Mouse (Mus musculus) myocyte (in vitro differentiated cells): ENCODE data around the gene Lrit2.

Experiments used
- CEBPB ChIP-seq: IDR thresholded peaks from 2 replicates; pipeline ENCODE4 v1.6.1; 2011; ENCODE audit warnings: mild to moderate bottlenecking, moderate library complexity; ENCODE audit not compliant: poor library complexity, insufficient read depth, severe bottlenecking
- E2F4 ChIP-seq: IDR thresholded peaks from one replicate; pipeline ENCODE4 v1.6.1; 2011; ENCODE audit warnings: mild to moderate bottlenecking, control low read depth, moderate library complexity; ENCODE audit not compliant: insufficient read depth
- MAX ChIP-seq: IDR thresholded peaks from one replicate; pipeline ENCODE4 v1.6.1; 2011; ENCODE audit warnings: low read depth, mild to moderate bottlenecking, control low read depth
- MYOD1 ChIP-seq, 3 experiments: IDR thresholded peaks; one replicate each; pipeline ENCODE4 v1.6.1; 2011; ENCODE audit warnings: control low read depth in 2 of 3, low read depth in 2 of 3, mild to moderate bottlenecking in 2 of 3, moderate library complexity in 1 of 3; ENCODE audit not compliant: insufficient read length in 2 of 3, control insufficient read depth in 1 of 3
- MYOG ChIP-seq, 3 experiments: IDR thresholded peaks; one replicate each; pipeline ENCODE4 v1.6.1; 2011; ENCODE audit warnings: control low read depth in 2 of 3, low read depth in 2 of 3, mild to moderate bottlenecking in 2 of 3; ENCODE audit not compliant: insufficient read length in 2 of 3, control insufficient read depth in 1 of 3, insufficient read depth in 1 of 3
- POLR2A ChIP-seq: IDR thresholded peaks from one replicate; pipeline ENCODE4 v1.6.1; 2011; ENCODE audit warnings: low read depth, mild to moderate bottlenecking, control low read depth, moderate library complexity; ENCODE audit not compliant: insufficient read length
- POLR2AphosphoS2 ChIP-seq: IDR thresholded peaks from one replicate; pipeline ENCODE4 v1.6.1; 2011; ENCODE audit warnings: low read depth, control low read depth; ENCODE audit not compliant: insufficient read length
- REST ChIP-seq: IDR thresholded peaks from one replicate; pipeline ENCODE4 v1.6.1; 2011; ENCODE audit warnings: mild to moderate bottlenecking, control low read depth, moderate library complexity; ENCODE audit not compliant: insufficient read depth, insufficient read length
- SRF ChIP-seq: IDR thresholded peaks from one replicate; pipeline ENCODE4 v1.6.1; 2011; ENCODE audit warnings: low read depth; ENCODE audit not compliant: control insufficient read depth, insufficient read length
- TCF12 ChIP-seq: IDR thresholded peaks from one replicate; pipeline ENCODE4 v1.6.1; 2011; ENCODE audit warnings: mild to moderate bottlenecking, control low read depth; ENCODE audit not compliant: poor library complexity, insufficient read depth, severe bottlenecking
- TCF3 ChIP-seq: IDR thresholded peaks from one replicate; pipeline ENCODE4 v1.6.1; 2011; ENCODE audit warnings: low read depth, control low read depth; ENCODE audit not compliant: insufficient read length
- USF1 ChIP-seq: IDR thresholded peaks from one replicate; pipeline ENCODE4 v1.6.1; 2011; ENCODE audit warnings: low read depth, mild to moderate bottlenecking, control low read depth, moderate library complexity

- TF ChIP-seq USF1: no peak
- no peak for TF ChIP-seq POLR2AphosphoS2
- TF ChIP-seq POLR2A: no peak
- TF ChIP-seq CEBPB: no peak
- no peak for TF ChIP-seq E2F4
- TF ChIP-seq MYOD1 (IDR thresholded peaks at IDR 0.05; ENCODE audit: control insufficient read depth in 1 of 3, insufficient read length in 2 of 3, low read depth in 2 of 3): no peak
- TF ChIP-seq MAX: no peak
- TF ChIP-seq TCF12: no peak
- TF ChIP-seq REST: no peak
- TF ChIP-seq TCF3: no peak
- TF ChIP-seq MYOG (IDR thresholded peaks at IDR 0.05; ENCODE audit: control insufficient read depth in 1 of 3, insufficient read depth in 1 of 3, insufficient read length in 2 of 3, low read depth in 2 of 3): no peak
- no peak for TF ChIP-seq SRF
Observed at GRCm38 (mm10) chr14:37028555-37028954, 39.2 kb upstream of the Lrit2 start.
